Mouse (Mus musculus) inflammation-experienced regulatory T-cells, adult 6 months (primary cell): ENCODE measurements around the gene Mblac1. TPM values are rescaled to one million over a fixed set of nuclear protein-coding genes. Genes with fewer than 3 reads are reported as not detected.
"Not testable (repeated sequence)": the region's sequence is repeated elsewhere in the genome, so short reads cannot be mapped to it uniquely, and the experiment has no call there.

Experiments used
- ATAC-seq: one replicate; pipeline ENCODE4 v1.8.0; 2017
- polyA plus RNA-seq, 3 experiments: library from polyadenylated mRNA; unstranded; fragments of 100-300 nt; shearing (Covaris generic); gene quantifications; one replicate each; pipeline ENCODE4 v1.2.1; 2017

Gene Mblac1
- polyA plus RNA-seq, 3 experiments from 2014 or later, result 0.55 TPM; not detected in 2

DNA sequence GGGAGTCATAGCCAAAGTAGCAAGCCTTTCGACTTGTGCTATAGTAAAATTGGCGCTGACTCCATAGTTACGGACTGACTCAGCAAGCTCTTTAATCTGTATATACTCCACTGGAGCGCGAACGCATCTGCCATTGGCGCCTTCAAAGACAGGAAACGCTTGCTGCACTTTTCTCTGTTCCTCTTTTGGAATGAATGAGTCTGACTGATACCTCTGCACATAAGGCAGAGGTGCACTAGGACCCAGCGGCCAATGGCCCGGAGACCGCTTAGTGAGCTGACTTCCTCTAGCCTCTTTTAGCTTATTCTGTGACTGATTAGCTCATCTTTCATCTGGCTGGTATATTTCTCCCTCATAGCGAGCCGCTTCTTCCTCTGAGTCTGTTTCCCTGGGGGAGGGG, 22.5 kb downstream of the Mblac1 start:
- not testable (repeated sequence) for ATAC-seq

DNA sequence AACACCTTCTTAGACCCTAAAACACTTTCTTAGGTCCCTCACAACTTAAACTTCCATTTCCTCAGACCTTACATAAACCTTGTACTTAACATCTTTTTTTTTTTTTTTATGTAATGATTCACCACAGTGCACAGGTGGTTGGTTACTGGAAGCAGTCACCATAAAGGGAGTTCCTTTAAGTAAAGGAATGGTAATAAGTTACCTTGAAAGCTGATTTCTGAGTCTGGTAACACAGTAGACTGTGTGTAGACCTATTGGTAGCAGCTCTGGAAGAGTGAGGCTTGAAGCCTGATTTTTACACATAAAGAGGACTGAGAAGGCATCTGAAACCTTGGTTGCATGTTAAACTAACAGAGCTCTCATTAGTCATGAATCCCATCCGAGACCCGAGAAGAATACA, 25.8 kb downstream of the Mblac1 start:
- ATAC-seq, result no peak

DNA sequence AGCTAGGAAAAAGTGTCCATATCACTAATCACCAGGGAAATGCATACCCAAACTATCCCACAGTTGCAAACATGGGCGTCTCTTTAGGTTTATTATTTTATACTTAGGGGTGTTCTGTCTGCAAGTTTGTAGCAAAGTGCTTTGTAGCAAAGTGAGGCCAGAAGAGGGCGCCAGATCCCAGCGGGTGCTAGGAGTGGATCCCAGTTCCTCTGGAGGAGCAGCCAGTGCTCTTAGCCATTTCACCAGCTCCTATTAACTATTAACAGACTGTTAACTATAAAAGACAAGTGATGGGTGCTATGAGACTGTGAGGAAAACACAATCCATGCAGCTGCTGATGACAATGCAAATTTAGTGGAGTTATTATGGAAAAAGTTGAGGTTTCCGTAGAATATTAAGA, 28.0 kb downstream of the Mblac1 start:
- ATAC-seq, result no peak

DNA sequence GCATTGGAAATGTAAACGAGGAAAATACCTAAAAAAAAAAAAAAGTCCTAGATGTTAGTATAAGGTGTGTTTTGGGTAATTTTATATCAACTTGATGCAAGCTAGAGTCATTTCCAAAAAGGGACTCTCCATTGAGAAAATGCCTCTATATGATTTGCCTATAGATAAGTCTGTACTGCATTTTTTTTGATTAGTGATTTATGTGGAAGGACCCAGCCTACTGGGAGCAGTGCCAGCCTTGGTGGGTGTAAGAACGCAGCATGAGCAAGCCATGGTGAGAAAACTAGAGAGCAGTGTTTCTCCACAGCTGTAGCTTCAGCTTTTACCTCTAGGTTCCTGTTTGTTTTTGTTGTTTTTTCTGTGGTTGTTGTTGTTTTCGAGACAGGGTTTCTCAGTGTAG, 29.2 kb downstream of the Mblac1 start:
- ATAC-seq, result no peak

DNA sequence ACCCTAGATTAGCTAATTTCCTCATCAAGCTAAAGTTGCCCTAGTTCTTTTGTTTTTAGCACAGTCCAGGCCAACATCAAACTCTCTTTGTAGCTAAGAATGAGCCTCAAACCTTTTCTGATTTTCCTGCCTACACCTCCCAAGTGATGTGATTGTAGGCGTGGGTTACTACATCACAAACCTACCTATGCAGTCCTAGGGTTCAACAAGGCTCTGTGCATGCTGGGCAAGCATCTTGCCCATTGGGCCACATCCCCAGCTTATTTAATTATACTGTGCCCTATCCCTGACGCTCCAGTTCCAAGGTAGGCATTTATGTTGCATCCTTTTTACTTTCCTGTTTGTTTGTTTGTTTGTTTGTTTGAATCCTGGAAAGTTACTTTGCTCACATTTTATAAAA, 31.6 kb downstream of the Mblac1 start, which contains the start of gene Nxpe5:
Nxpe5 (plus strand) TSS at position 199 of the 400 bp plus-strand sequence.
- no peak for ATAC-seq

DNA sequence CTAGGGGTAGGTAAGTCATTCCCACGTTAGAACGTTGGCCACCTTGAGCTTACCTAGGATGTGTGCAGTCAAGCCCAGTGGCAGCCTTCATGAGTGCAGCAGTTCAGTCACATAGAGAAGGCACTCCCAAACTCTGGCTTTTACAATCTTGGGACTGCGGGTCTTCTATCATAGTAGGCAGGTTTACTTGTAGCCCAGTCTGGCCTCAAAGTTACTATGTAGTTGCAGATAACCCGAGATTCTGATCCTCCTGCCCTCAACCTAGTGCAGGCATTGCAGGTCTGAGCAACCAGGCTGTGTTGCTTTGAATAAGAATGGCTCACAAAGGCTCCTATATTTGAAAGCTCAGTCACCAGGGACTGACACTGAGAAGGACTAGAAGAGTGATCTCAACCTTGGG, 32.4 kb downstream of the Mblac1 start:
- ATAC-seq, result no peak

DNA sequence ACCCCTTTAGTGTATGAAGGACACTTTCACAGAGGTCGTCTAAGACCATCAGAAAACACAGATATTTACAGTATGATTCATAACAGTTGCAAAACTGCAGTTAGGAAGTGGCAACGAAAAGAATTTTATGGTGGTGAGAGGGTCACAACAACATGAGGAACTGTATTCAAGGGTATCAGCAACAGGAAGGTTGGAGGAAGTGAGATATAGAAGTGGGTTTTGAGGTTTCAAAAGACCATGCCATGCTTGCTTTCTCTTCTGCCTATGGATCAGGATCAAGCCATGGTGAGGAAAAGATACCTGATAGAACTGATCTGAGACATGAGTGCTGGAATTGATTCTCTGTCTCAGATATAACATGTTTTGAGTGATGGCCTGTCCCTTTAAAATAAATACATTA, 33.3 kb downstream of the Mblac1 start:
- no peak for ATAC-seq

DNA sequence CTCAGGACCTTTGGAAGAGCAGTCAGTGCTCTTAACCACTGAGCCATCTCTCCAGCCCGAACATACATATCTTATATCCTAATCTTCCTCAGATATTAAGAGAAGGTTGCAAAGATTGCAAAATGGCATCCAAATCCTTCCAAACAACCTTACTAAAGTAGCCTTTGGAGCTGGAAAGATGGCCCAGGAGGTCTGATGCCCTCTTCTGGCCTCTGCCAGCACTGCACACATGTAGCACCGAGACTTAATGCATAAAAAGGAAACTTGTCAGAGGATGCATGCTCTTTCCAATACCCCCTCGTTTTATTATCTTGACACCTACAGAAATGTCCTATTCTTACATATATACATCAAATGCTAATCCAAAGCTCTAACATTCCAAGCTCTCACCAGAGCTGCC, 33.9 kb downstream of the Mblac1 start:
- ATAC-seq, result no peak

DNA sequence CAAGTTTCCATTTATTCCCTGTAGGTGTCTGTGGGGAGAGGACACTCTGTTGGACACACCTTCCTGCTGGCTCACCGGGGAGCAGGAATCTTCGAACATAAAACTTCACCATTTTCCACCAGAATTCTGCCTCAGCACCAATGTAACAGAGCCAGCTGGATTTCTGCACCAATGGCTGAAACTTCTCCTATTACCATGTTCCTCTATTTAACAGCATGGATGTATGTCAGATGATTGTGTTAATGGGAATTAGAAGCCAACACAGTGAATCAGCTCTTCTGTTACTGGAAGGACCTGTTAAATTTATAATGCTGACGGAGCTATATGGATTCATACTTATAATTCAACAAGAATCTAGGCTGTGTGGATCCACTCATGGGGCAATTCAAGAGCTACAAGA, 35.4 kb downstream of the Mblac1 start:
- ATAC-seq, result no peak

DNA sequence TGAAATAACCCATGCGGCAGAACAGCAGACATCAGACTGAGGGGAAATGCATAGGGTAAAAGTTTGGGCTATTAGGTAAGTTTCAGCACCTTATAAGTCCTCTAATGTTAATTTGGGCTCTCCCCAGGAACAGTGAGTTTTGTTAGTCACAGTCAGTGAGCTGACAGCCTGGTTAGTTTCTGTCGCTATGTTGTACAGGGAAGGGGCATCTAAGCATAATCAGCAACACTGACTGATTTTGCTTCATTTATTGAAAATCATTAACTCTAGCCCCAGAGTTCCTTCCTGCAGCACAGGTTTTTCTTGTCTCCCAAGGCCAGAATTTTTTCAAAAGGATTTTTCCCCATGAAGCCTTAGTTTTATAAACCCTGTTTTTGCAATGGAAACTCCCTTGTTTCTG, 39.7 kb downstream of the Mblac1 start:
- ATAC-seq, result no peak

DNA sequence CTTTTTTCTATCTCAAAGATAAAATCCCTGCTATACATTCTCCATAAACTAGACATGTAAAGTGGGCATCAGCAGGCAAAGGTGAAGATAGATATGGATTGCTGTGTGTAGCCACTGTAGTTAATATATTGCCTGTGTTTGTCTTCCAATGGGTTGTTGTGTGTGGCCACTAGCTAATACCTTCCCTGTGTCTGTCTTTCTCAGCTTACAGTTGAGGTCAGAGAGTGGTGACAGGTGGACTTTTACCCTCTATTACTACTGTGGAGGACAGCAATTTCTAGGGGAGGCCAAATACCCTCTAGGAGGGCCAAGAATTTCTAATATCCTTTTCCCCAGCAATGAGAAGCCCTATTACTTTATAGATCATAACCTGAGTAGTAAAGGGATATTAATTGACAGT, 40.1 kb downstream of the Mblac1 start:
- no peak for ATAC-seq

DNA sequence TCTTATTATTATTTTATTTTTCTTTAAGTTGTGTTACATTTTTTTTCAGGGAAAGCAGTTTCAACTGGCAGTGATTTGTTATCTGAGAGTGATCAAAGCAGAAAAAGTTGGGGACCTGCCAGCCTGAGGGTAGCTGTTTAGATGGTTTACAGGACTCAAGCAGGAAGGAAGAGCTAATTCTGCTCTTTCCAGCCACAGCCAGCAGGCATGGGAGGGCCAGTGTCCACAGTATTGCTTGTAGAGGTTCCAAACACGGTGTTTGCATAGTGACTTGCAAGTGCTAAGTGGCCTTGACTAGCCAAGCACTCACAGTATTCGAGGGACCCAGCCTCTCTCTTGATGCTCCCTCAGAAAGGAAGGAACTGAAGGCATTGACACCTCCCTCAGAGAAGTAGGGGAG, 47.4 kb downstream of the Mblac1 start:
- ATAC-seq, result no peak

Other genes with a start within 250 kb of the Mblac1 start
- not detected for gene Gjc3, start 231.2 kb upstream of the Mblac1 start, polyA plus RNA-seq
- gene Azgp1, start 212.8 kb upstream of the Mblac1 start, polyA plus RNA-seq, result not detected
- gene Smok3a, start 173.1 kb upstream of the Mblac1 start, polyA plus RNA-seq, result not detected
- gene Smok3b, start 172.9 kb upstream of the Mblac1 start, polyA plus RNA-seq, result not detected
- not detected for gene Smok3c, start 141.1 kb upstream of the Mblac1 start, polyA plus RNA-seq
- gene Zkscan1, start 109.2 kb upstream of the Mblac1 start, polyA plus RNA-seq, result 10 to 100 TPM in 2 of 3 experiments, 1 to 10 TPM in 1; 9.7 to 11.1 (median 11.0) TPM
- 10 to 100 TPM; 18.6 to 21.0 (median 19.1) TPM for gene Zscan21, start 77.4 kb upstream of the Mblac1 start, polyA plus RNA-seq
- gene Zfp113, start 38.6 kb upstream of the Mblac1 start, polyA plus RNA-seq, result 10 to 100 TPM in 1 of 3 experiments, 1 to 10 TPM in 2; 9.5 to 17.9 (median 9.8) TPM
- 100 to 1,000 TPM; 199 to 212 (median 207) TPM for gene Cops6, start 33.2 kb upstream of the Mblac1 start, polyA plus RNA-seq
- gene Ap4m1, start 22.3 kb upstream of the Mblac1 start, polyA plus RNA-seq, result 1 to 10 TPM; 4.9 to 7.5 (median 7.4) TPM
- gene Mcm7, start 21.9 kb upstream of the Mblac1 start, polyA plus RNA-seq, result 10 to 100 TPM; 47.6 to 94.8 (median 56.4) TPM
- gene Taf6, start 6.9 kb upstream of the Mblac1 start, polyA plus RNA-seq, result 10 to 100 TPM; 56.3 to 64.3 (median 58.1) TPM
- 10 to 100 TPM; 49.4 to 55.0 (median 54.5) TPM for gene Cnpy4, start 6.8 kb upstream of the Mblac1 start, polyA plus RNA-seq
- under 1 TPM in 1 of 3 experiments, not detected in 2; 0.31 TPM for gene Nxpe5, start 31.6 kb downstream of the Mblac1 start, polyA plus RNA-seq
- gene Lamtor4, start 61.2 kb downstream of the Mblac1 start, polyA plus RNA-seq, result 100 to 1,000 TPM; 113 to 131 (median 127) TPM
- 1 to 10 TPM; 4.1 to 7.4 (median 5.8) TPM for gene BC037034, start 69.7 kb downstream of the Mblac1 start, polyA plus RNA-seq
- gene Gal3st4, start 78.5 kb downstream of the Mblac1 start, polyA plus RNA-seq, result under 1 TPM in 2 of 3 experiments, not detected in 1; 0.55 to 0.61 TPM
- gene Gm43720, start 85.6 kb downstream of the Mblac1 start, polyA plus RNA-seq, result under 1 TPM in 1 of 3 experiments, not detected in 2; 0.16 TPM
- under 1 TPM in 2 of 3 experiments, not detected in 1; 0.14 to 0.35 TPM for gene Gpc2, start 85.7 kb downstream of the Mblac1 start, polyA plus RNA-seq
- gene Stag3, start 85.9 kb downstream of the Mblac1 start, polyA plus RNA-seq, result not detected
- gene Pvrig, start 147.6 kb downstream of the Mblac1 start, polyA plus RNA-seq, result 10 to 100 TPM; 10.6 to 25.4 (median 13.9) TPM
- 10 to 100 TPM; 17.6 to 23.7 (median 23.5) TPM for gene Zfp157, start 247.2 kb downstream of the Mblac1 start, polyA plus RNA-seq